Mouse (Mus musculus): ENCODE data around the gene Limd2. TPM values are rescaled to one million over a fixed set of nuclear protein-coding genes. Genes with fewer than 3 reads are reported as not detected.

Gene Limd2
- polyA plus RNA-seq, 1 experiment from 2014 or later: 591 TPM

GRCm38 (mm10) chr11:106194155-106194541, 33.5 kb upstream of the Limd2 start:
- DNase-seq (ENCODE audit: low spot score): no peak
- Histone ChIP-seq H3K9ac (ENCODE audit: low read length) (peak overlapping the region; percentile 58; the same call in 1 of the 2 replicates), H3K4me3 (ENCODE audit: low read depth, low read length) (peak overlapping the region; percentile 69), H3K36me3 (ENCODE audit: control insufficient read depth, insufficient read depth, low read length) (no peaks in the 10 kb centered on the region; the same call in 1 of the 2 replicates), H3K4me2 (ENCODE audit: low read depth, severe bottlenecking) (peak overlapping the region; percentile 59), H3K9me3 (ENCODE audit: control insufficient read depth, low read length) (no peaks in the 10 kb centered on the region), H3K4me1 (ENCODE audit: control insufficient read depth, insufficient read depth, low read length) (0 out of 2 replicates have a peak, but pooled peaks cover 2% of the 10 kb centered on the region), H3K27ac (replicated peaks; ENCODE audit: low read depth, low read length) (peak overlapping the region; percentile 55; the same call in 1 of the 2 replicates), H3K27me3 (ENCODE audit: control insufficient read depth, insufficient read depth, low read length) (no peaks in the 10 kb centered on the region)
- WGBS: 40% methylated on average over 3 of the region's 3 CpGs
- no peak for ATAC-seq (ENCODE audit: insufficient number of reproducible peaks, low FRiP score, low TSS enrichment, low read depth)

- DNase-seq (ENCODE audit: low spot score): peak; percentile 98
- Histone ChIP-seq H3K27ac (replicated peaks; ENCODE audit: low read depth, low read length) (peak overlapping the region; percentile 62; the same call in 1 of the 2 replicates), H3K9ac (ENCODE audit: low read length) (peak overlapping the region; percentile 79), H3K36me3 (ENCODE audit: control insufficient read depth, insufficient read depth, low read length) (no peaks in the 10 kb centered on the region; the same call in 1 of the 2 replicates), H3K9me3 (ENCODE audit: control insufficient read depth, low read length) (no peaks in the 10 kb centered on the region), H3K4me1 (ENCODE audit: control insufficient read depth, insufficient read depth, low read length) (0 out of 2 replicates have a peak, but pooled peaks cover 2% of the 10 kb centered on the region), H3K4me2 (ENCODE audit: low read depth, severe bottlenecking) (peak overlapping the region; percentile 59), H3K27me3 (ENCODE audit: control insufficient read depth, insufficient read depth, low read length) (no peaks in the 10 kb centered on the region), H3K4me3 (ENCODE audit: low read depth, low read length) (peak overlapping the region; percentile 69)
- under 1% methylated on average over 43 of the region's 44 CpGs for WGBS
- ATAC-seq (ENCODE audit: insufficient number of reproducible peaks, low FRiP score, low TSS enrichment, low read depth): peak; percentile 95
Observed at GRCm38 (mm10) chr11:106193371-106194154, 32.9 kb upstream of the Limd2 start.

GRCm38 (mm10) chr11:106192657-106193370, 32.2 kb upstream of the Limd2 start:
- Histone ChIP-seq H3K27me3 (ENCODE audit: control insufficient read depth, insufficient read depth, low read length) (no peaks in the 10 kb centered on the region), H3K4me3 (ENCODE audit: low read depth, low read length) (peak overlapping the region; percentile 69), H3K9ac (ENCODE audit: low read length) (peak overlapping the region; percentile 79), H3K4me2 (ENCODE audit: low read depth, severe bottlenecking) (peak overlapping the region; percentile 59), H3K27ac (replicated peaks; ENCODE audit: low read depth, low read length) (peak overlapping the region; percentile 62; the same call in 1 of the 2 replicates), H3K9me3 (ENCODE audit: control insufficient read depth, low read length) (no peaks in the 10 kb centered on the region), H3K36me3 (ENCODE audit: control insufficient read depth, insufficient read depth, low read length) (no peaks in the 10 kb centered on the region; the same call in 1 of the 2 replicates), H3K4me1 (ENCODE audit: control insufficient read depth, insufficient read depth, low read length) (0 out of 2 replicates have a peak, but pooled peaks cover 2% of the 10 kb centered on the region)
- ATAC-seq (ENCODE audit: insufficient number of reproducible peaks, low FRiP score, low TSS enrichment, low read depth) (peak; percentile 18; the same call in 1 of the 2 replicates), DNase-seq (ENCODE audit: low spot score) (no peak)
- 14% methylated on average over 19 of the region's 19 CpGs for WGBS

GRCm38 (mm10) chr11:106192241-106192640, 31.6 kb upstream of the Limd2 start:
- Histone ChIP-seq H3K27me3 (ENCODE audit: control insufficient read depth, insufficient read depth, low read length) (no peaks in the 10 kb centered on the region), H3K36me3 (ENCODE audit: control insufficient read depth, insufficient read depth, low read length) (no peaks in the 10 kb centered on the region), H3K9ac (ENCODE audit: low read length) (no peak overlapping the region), H3K9me3 (ENCODE audit: control insufficient read depth, low read length) (no peaks in the 10 kb centered on the region), H3K4me1 (ENCODE audit: control insufficient read depth, insufficient read depth, low read length) (0 out of 2 replicates have a peak, but pooled peaks cover 2% of the 10 kb centered on the region), H3K27ac (replicated peaks; ENCODE audit: low read depth, low read length) (no peak overlapping the region), H3K4me2 (ENCODE audit: low read depth, severe bottlenecking) (no peak overlapping the region; the same call in 1 of the 2 replicates), H3K4me3 (ENCODE audit: low read depth, low read length) (no peak overlapping the region)
- WGBS: 87% methylated on average over 5 of the region's 5 CpGs
- ATAC-seq (ENCODE audit: insufficient number of reproducible peaks, low FRiP score, low TSS enrichment, low read depth): no peak
- DNase-seq (ENCODE audit: low spot score): no peak

GRCm38 (mm10) chr11:106191716-106192115, 31.1 kb upstream of the Limd2 start:
- 96% methylated on average over 3 of the region's 3 CpGs for WGBS
- H3K9ac ChIP-seq (ENCODE audit: low read length): no peak overlapping the region

GRCm38 (mm10) chr11:106187326-106187725, 26.7 kb upstream of the Limd2 start:
- ATAC-seq (ENCODE audit: insufficient number of reproducible peaks, low FRiP score, low TSS enrichment, low read depth): no peak
- H3K4me2 ChIP-seq (ENCODE audit: low read depth, severe bottlenecking): no peak overlapping the region
- no peak overlapping the region for H3K9ac ChIP-seq (ENCODE audit: low read length)
- 95% methylated on average over 4 of the region's 4 CpGs for WGBS
- H3K27me3 ChIP-seq (ENCODE audit: control insufficient read depth, insufficient read depth, low read length): no peaks in the 10 kb centered on the region
- no peaks in the 10 kb centered on the region for H3K9me3 ChIP-seq (ENCODE audit: control insufficient read depth, low read length)
- H3K36me3 ChIP-seq (ENCODE audit: control insufficient read depth, insufficient read depth, low read length): no peaks in the 10 kb centered on the region
- no peaks in the 10 kb centered on the region for H3K4me1 ChIP-seq (ENCODE audit: control insufficient read depth, insufficient read depth, low read length)
- no peak overlapping the region for H3K27ac ChIP-seq (replicated peaks; ENCODE audit: low read depth, low read length)
- no peak overlapping the region for H3K4me3 ChIP-seq (ENCODE audit: low read depth, low read length)
- no peak for DNase-seq (ENCODE audit: low spot score)

More at GRCm38 (mm10) chr11:106191716-106192115, 31.1 kb upstream of the Limd2 start:
- no peak for ATAC-seq (ENCODE audit: insufficient number of reproducible peaks, low FRiP score, low TSS enrichment, low read depth)
- Histone ChIP-seq H3K27me3 (ENCODE audit: control insufficient read depth, insufficient read depth, low read length) (no peaks in the 10 kb centered on the region), H3K4me1 (ENCODE audit: control insufficient read depth, insufficient read depth, low read length) (0 out of 2 replicates have a peak, but pooled peaks cover 2% of the 10 kb centered on the region), H3K4me2 (ENCODE audit: low read depth, severe bottlenecking) (no peak overlapping the region), H3K4me3 (ENCODE audit: low read depth, low read length) (no peak overlapping the region), H3K27ac (replicated peaks; ENCODE audit: low read depth, low read length) (no peak overlapping the region), H3K9me3 (ENCODE audit: control insufficient read depth, low read length) (no peaks in the 10 kb centered on the region), H3K36me3 (ENCODE audit: control insufficient read depth, insufficient read depth, low read length) (no peaks in the 10 kb centered on the region)
- no peak for DNase-seq (ENCODE audit: low spot score)

- H3K9ac ChIP-seq (ENCODE audit: low read length): no peak overlapping the region
- H3K36me3 ChIP-seq (ENCODE audit: control insufficient read depth, insufficient read depth, low read length): no peaks in the 10 kb centered on the region
- H3K4me2 ChIP-seq (ENCODE audit: low read depth, severe bottlenecking): no peak overlapping the region
- DNase-seq (ENCODE audit: low spot score): no peak
- no peaks in the 10 kb centered on the region for H3K9me3 ChIP-seq (ENCODE audit: control insufficient read depth, low read length)
- 88% methylated on average over 2 of the region's 2 CpGs for WGBS
- no peak overlapping the region for H3K27ac ChIP-seq (replicated peaks; ENCODE audit: low read depth, low read length)
- no peak overlapping the region for H3K4me3 ChIP-seq (ENCODE audit: low read depth, low read length)
- no peaks in the 10 kb centered on the region for H3K27me3 ChIP-seq (ENCODE audit: control insufficient read depth, insufficient read depth, low read length)
- no peak for ATAC-seq (ENCODE audit: insufficient number of reproducible peaks, low FRiP score, low TSS enrichment, low read depth)
- H3K4me1 ChIP-seq (ENCODE audit: control insufficient read depth, insufficient read depth, low read length): no peaks in the 10 kb centered on the region
Observed at GRCm38 (mm10) chr11:106180449-106180801, 19.8 kb upstream of the Limd2 start.

- DNase-seq (ENCODE audit: low spot score) (no peak), ATAC-seq (ENCODE audit: insufficient number of reproducible peaks, low FRiP score, low TSS enrichment, low read depth) (no peak)
- H3K9me3 ChIP-seq (ENCODE audit: control insufficient read depth, low read length): no peaks in the 10 kb centered on the region
- 83% methylated on average over 7 of the region's 7 CpGs for WGBS
- H3K9ac ChIP-seq (ENCODE audit: low read length): no peak overlapping the region
- no peak overlapping the region for H3K4me2 ChIP-seq (ENCODE audit: low read depth, severe bottlenecking)
- H3K4me3 ChIP-seq (ENCODE audit: low read depth, low read length): no peak overlapping the region
- H3K27ac ChIP-seq (replicated peaks; ENCODE audit: low read depth, low read length): no peak overlapping the region
- H3K36me3 ChIP-seq (ENCODE audit: control insufficient read depth, insufficient read depth, low read length): no peaks in the 10 kb centered on the region
- no peaks in the 10 kb centered on the region for H3K4me1 ChIP-seq (ENCODE audit: control insufficient read depth, insufficient read depth, low read length)
- H3K27me3 ChIP-seq (ENCODE audit: control insufficient read depth, insufficient read depth, low read length): no peaks in the 10 kb centered on the region
Observed at GRCm38 (mm10) chr11:106179711-106180448, 19.2 kb upstream of the Limd2 start.
